In the genomic region with DNA sequence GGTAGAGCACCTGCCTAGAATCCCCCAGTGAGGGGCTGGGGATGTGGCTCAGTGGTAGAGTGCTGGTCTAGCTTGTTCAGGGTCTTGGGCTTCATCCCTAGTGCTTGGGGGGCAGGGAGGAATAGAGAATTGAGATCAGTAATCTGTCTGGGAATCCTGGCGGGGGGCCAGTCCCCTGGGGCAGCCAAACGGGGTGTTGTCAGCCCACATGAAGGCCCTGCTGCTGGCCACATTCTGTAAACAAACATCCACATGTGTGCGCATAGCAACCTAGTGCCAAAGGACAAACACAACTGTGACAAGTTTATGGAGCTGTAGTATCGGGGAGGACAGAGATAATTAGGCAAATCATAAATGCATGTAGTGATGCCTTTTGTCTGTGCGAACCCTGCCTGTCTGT, we compare ENCODE assay signal across 30 mouse cellular contexts. TPM values are rescaled to one million over a fixed set of nuclear protein-coding genes. Genes with fewer than 3 reads are reported as not detected.
DNase-seq lines count a peak whose midpoint lies in the region; ATAC-seq and TF ChIP-seq lines count a peak whose summit lies in the region.
"Had no signal": no experiment of that assay in that cellular context is flagged by ENCODE, and none has a peak within 500 bp of the region (broad histone marks: within the 10 kb centered on the region; RNA-seq: fewer than 3 reads in every experiment).

No protein-coding gene starts in this region.

- ATAC-seq in liver, embryonic 12.5 days, result no peak
- peak; percentile 68 for ATAC-seq in lung, embryonic 16.5 days (ENCODE audit: low read depth)
- ATAC-seq in liver, postnatal 0 days, result peak; percentile 90
- ATAC-seq: CD4-positive, CD25-positive, alpha-beta regulatory T cell, adult 4 months; forebrain, embryonic 16.5 days; hindbrain, postnatal 0 days; intestine, embryonic 15.5 days; midbrain, embryonic 13.5 days had no signal

- no peak for TF ChIP-seq EP300 in liver, postnatal 0 days (IDR thresholded peaks at IDR 0.05; ENCODE audit: low read depth)

- TF ChIP-seq POLR2A in liver, adult 2 months (IDR thresholded peaks at IDR 0.05; ENCODE audit: extremely low read depth, insufficient read depth, low read length), result no peak

- 20% methylated on average over 5 of the region's 5 CpGs for WGBS in liver, adult 2 months
- 52% methylated on average over 5 of the region's 5 CpGs for WGBS in liver, embryonic 12.5 days (ENCODE audit: insufficient replicate concordance)
- 21% methylated on average over 5 of the region's 5 CpGs for WGBS in lung, embryonic 16.5 days
- 40% methylated on average over 5 of the region's 5 CpGs for WGBS in liver, postnatal 0 days (ENCODE audit: insufficient replicate concordance)
- 46% methylated on average over 5 of the region's 5 CpGs for WGBS in hindbrain, embryonic 10.5 days

- peak overlapping the region; percentile 90 for H3K27ac ChIP-seq in liver, adult 2 months (replicated peaks; ENCODE audit: insufficient read depth, low read depth, low read length)
- H3K27ac ChIP-seq in liver, embryonic 12.5 days, result no peak overlapping the region
- H3K27ac ChIP-seq in lung, embryonic 16.5 days (ENCODE audit: low read length), result no peak overlapping the region
- peak overlapping the region; percentile 76 for H3K27ac ChIP-seq in liver, postnatal 0 days (ENCODE audit: low read depth)
- H3K27ac ChIP-seq in hindbrain, embryonic 10.5 days, result no peak overlapping the region
- H3K27ac ChIP-seq: gastrocnemius, adult 2 months; hindbrain, embryonic 12.5 days; hindbrain, postnatal 0 days; intestine, embryonic 15.5 days; layer of hippocampus, adult 2 months; left cerebral cortex, adult 2 months; limb, embryonic 13.5 days; macrophage; midbrain, embryonic 13.5 days; neural tube, embryonic 13.5 days had no signal

- peaks cover 25% of the 10 kb centered on the region for H3K4me1 ChIP-seq in liver, adult 2 months (ENCODE audit: control insufficient read depth, insufficient read depth, low read length)
- H3K4me1 ChIP-seq in liver, embryonic 12.5 days, result no peaks in the 10 kb centered on the region
- H3K4me1 ChIP-seq in lung, embryonic 16.5 days (replicated peaks; ENCODE audit: control insufficient read depth, insufficient read depth, low read length), result peaks cover 23% of the 10 kb centered on the region
- peaks cover 13% of the 10 kb centered on the region for H3K4me1 ChIP-seq in liver, postnatal 0 days (ENCODE audit: insufficient read depth)
- H3K4me1 ChIP-seq in hindbrain, embryonic 10.5 days (replicated peaks), result 0 out of 2 replicates have a peak, but pooled peaks cover 9% of the 10 kb centered on the region

- TF ChIP-seq CTCF in liver, adult 2 months (IDR thresholded peaks at IDR 0.05; ENCODE audit: low read depth, low read length), result no peak
- no peak for TF ChIP-seq CTCF in liver, postnatal 0 days (IDR thresholded peaks at IDR 0.05; ENCODE audit: low read depth)

- H3K79me2 ChIP-seq in liver, adult 2 months (ENCODE audit: control insufficient read depth, insufficient read depth, low read length), result no peaks in the 10 kb centered on the region

- peak; percentile 95 for DNase-seq in liver, adult 2 months (ENCODE audit: extremely low read depth, low read depth, low spot score)
- no peak for DNase-seq in lung, postnatal 36 days
- DNase-seq in Muller cell, postnatal 12 days (ENCODE audit: inconsistent ontology term), result peak; percentile 80
- peak; percentile 81 for DNase-seq in liver, postnatal 0 days
- no peak for DNase-seq in hindbrain, embryonic 10.5 days (ENCODE audit: low spot score)
- DNase-seq: adrenal gland, postnatal 25 days; cerebellum, adult 2 months; gastrocnemius, adult 2 months; heart, postnatal 14 days; kidney, adult 8-10 months; kidney, postnatal 14 days; right cerebral cortex, postnatal 25 days; spleen, adult 18-20 months; thymus, adult 2 months; thymus, postnatal 36 days had no signal

- no peaks in the 10 kb centered on the region for H3K36me3 ChIP-seq in liver, adult 2 months (ENCODE audit: control insufficient read depth, insufficient read depth, low read length)
- no peaks in the 10 kb centered on the region for H3K36me3 ChIP-seq in liver, embryonic 12.5 days
- no peaks in the 10 kb centered on the region for H3K36me3 ChIP-seq in lung, embryonic 16.5 days (ENCODE audit: control insufficient read depth, insufficient read depth, low read length)
- H3K36me3 ChIP-seq in liver, postnatal 0 days (replicated peaks; ENCODE audit: insufficient read depth, low read length), result no peaks in the 10 kb centered on the region
- no peaks in the 10 kb centered on the region for H3K36me3 ChIP-seq in hindbrain, embryonic 10.5 days
- H3K36me3 ChIP-seq: hindbrain, embryonic 12.5 days; intestine, embryonic 15.5 days; limb, embryonic 13.5 days; midbrain, embryonic 13.5 days; neural tube, embryonic 13.5 days had no signal

- H3K9me3 ChIP-seq in liver, embryonic 12.5 days (replicated peaks), result no peaks in the 10 kb centered on the region
- H3K9me3 ChIP-seq in lung, embryonic 16.5 days (ENCODE audit: control insufficient read depth, low read length), result peaks cover 5% of the 10 kb centered on the region; the same call in 1 of the 2 replicates
- no peaks in the 10 kb centered on the region for H3K9me3 ChIP-seq in liver, postnatal 0 days (ENCODE audit: low read length)
- no peaks in the 10 kb centered on the region for H3K9me3 ChIP-seq in hindbrain, embryonic 10.5 days
- H3K9me3 ChIP-seq: hindbrain, embryonic 12.5 days; intestine, embryonic 15.5 days; midbrain, embryonic 13.5 days; neural tube, embryonic 13.5 days had no signal

- no peak overlapping the region for H3K4me2 ChIP-seq in liver, embryonic 12.5 days
- H3K4me2 ChIP-seq in lung, embryonic 16.5 days (ENCODE audit: low read depth, low read length), result no peak overlapping the region
- H3K4me2 ChIP-seq in liver, postnatal 0 days (ENCODE audit: low read depth, low read length), result no peak overlapping the region
- H3K4me2 ChIP-seq: hindbrain, embryonic 12.5 days; intestine, embryonic 15.5 days; limb, embryonic 13.5 days; midbrain, embryonic 13.5 days; neural tube, embryonic 13.5 days had no signal

- H3K9ac ChIP-seq in liver, adult 2 months (ENCODE audit: low read depth, low read length), result peak overlapping the region; percentile 61; the same call in 1 of the 2 replicates
- H3K9ac ChIP-seq in liver, embryonic 12.5 days, result no peak overlapping the region
- H3K9ac ChIP-seq in lung, embryonic 16.5 days (ENCODE audit: low read length), result no peak overlapping the region
- no peak overlapping the region for H3K9ac ChIP-seq in liver, postnatal 0 days (replicated peaks)
- H3K9ac ChIP-seq: hindbrain, embryonic 12.5 days; intestine, embryonic 15.5 days; limb, embryonic 13.5 days; midbrain, embryonic 13.5 days; neural tube, embryonic 13.5 days had no signal

- H3K4me3 ChIP-seq in liver, adult 2 months (ENCODE audit: insufficient read depth, low read depth, low read length), result no peak overlapping the region
- no peak overlapping the region for H3K4me3 ChIP-seq in liver, embryonic 12.5 days
- no peak overlapping the region for H3K4me3 ChIP-seq in lung, embryonic 16.5 days (ENCODE audit: low read length)
- no peak overlapping the region for H3K4me3 ChIP-seq in liver, postnatal 0 days (ENCODE audit: low read depth, low read length)
- H3K4me3 ChIP-seq in hindbrain, embryonic 10.5 days, result no peak overlapping the region
- H3K4me3 ChIP-seq: erythroblast, embryonic 14.5 days; gastrocnemius, adult 2 months; hindbrain, embryonic 12.5 days; intestine, embryonic 15.5 days; layer of hippocampus, adult 2 months; left cerebral cortex, adult 2 months; limb, embryonic 13.5 days; midbrain, embryonic 13.5 days; neural tube, embryonic 13.5 days had no signal

- H3K27me3 ChIP-seq in liver, adult 2 months (ENCODE audit: control insufficient read depth, insufficient read depth, low read length), result no peaks in the 10 kb centered on the region
- no peaks in the 10 kb centered on the region for H3K27me3 ChIP-seq in liver, embryonic 12.5 days (replicated peaks)
- no peaks in the 10 kb centered on the region for H3K27me3 ChIP-seq in lung, embryonic 16.5 days (ENCODE audit: control insufficient read depth, insufficient read depth, low read depth, low read length)
- no peaks in the 10 kb centered on the region for H3K27me3 ChIP-seq in liver, postnatal 0 days (ENCODE audit: insufficient read depth, low read length)
- peaks cover 4% of the 10 kb centered on the region for H3K27me3 ChIP-seq in hindbrain, embryonic 10.5 days (ENCODE audit: insufficient read depth, poor library complexity, severe bottlenecking)
- H3K27me3 ChIP-seq: hindbrain, embryonic 12.5 days; intestine, embryonic 15.5 days; midbrain, embryonic 13.5 days had no signal

RNA-seq across cellular contexts. Expression of a gene that starts 15.5 kb away (rescaled TPM):
- 177 and 199 TPM in 2 replicates for total RNA-seq in liver, adult 2 months (2014; rRNA removed)
- 349 and 390 TPM in 2 replicates for polyA plus RNA-seq in liver, adult 2 months (2012; rRNA removed)
- polyA plus RNA-seq in liver, embryonic 12.5 days (2016; fragmentation: Nextera tagmentation; extraction: Ambion mirVana), result 11.5 and 11.6 TPM in 2 replicates
- polyA plus RNA-seq in lung, embryonic 16.5 days (2015; fragmentation: Nextera tagmentation; extraction: Ambion mirVana), result 7.5 and 9.4 TPM in 2 replicates
- polyA plus RNA-seq in liver, postnatal 0 days (2015; fragmentation: Nextera tagmentation; extraction: Ambion mirVana), result 20.2 and 34.0 TPM in 2 replicates
- 0.43 and 0.54 TPM in 2 replicates for polyA plus RNA-seq in hindbrain, embryonic 10.5 days (2016; fragmentation: Nextera tagmentation; extraction: Ambion mirVana)

RNA-seq across cellular contexts. Expression of a gene that starts 51.6 kb away (rescaled TPM):
- 0.07 and 0.09 TPM in 2 replicates for total RNA-seq in liver, adult 2 months (2014; rRNA removed)
- polyA plus RNA-seq in liver, adult 2 months (2012; rRNA removed), result not detected in 2 replicates
- polyA plus RNA-seq in liver, embryonic 12.5 days (2016; fragmentation: Nextera tagmentation; extraction: Ambion mirVana), result 0.59 and 1.4 TPM in 2 replicates
- 5.3 and 6.2 TPM in 2 replicates for polyA plus RNA-seq in lung, embryonic 16.5 days (2015; fragmentation: Nextera tagmentation; extraction: Ambion mirVana)
- 0.12 TPM in 2 replicates for polyA plus RNA-seq in liver, postnatal 0 days (2015; fragmentation: Nextera tagmentation; extraction: Ambion mirVana)
- 0.56 and 0.80 TPM in 2 replicates for polyA plus RNA-seq in hindbrain, embryonic 10.5 days (2016; fragmentation: Nextera tagmentation; extraction: Ambion mirVana)
- total RNA-seq: megakaryocyte-erythroid progenitor cell, adult 5-6 weeks had no signal
- polyA plus RNA-seq: erythroblast, embryonic 14.5 days; macrophage had no signal

Comparison
In these comparisons a context has a peak if more than half of its experiments do, and no peak if none do; other contexts are left out.
1. H3K27ac ChIP-seq: peak in liver, adult 2 months (single experiment) and liver, postnatal 0 days (single experiment); none in liver, embryonic 12.5 days (single experiment), lung, embryonic 16.5 days (single experiment) and hindbrain, embryonic 10.5 days (single experiment).
2. RNA of a gene that starts 15.5 kb away (polyA plus RNA-seq): 349 to 390 TPM in liver, adult 2 months; 20.2 to 34.0 TPM in liver, postnatal 0 days, 11.5 to 11.6 TPM in liver, embryonic 12.5 days, 7.5 to 9.4 TPM in lung, embryonic 16.5 days and 0.43 to 0.54 TPM in hindbrain, embryonic 10.5 days; every median in the first group is over 10 times any median in the second.
3. DNase-seq: peak in liver, adult 2 months (single experiment), Muller cell, postnatal 12 days (single experiment) and liver, postnatal 0 days (single experiment); none in lung, postnatal 36 days (single experiment) and hindbrain, embryonic 10.5 days (single experiment).